19 mouse cellular contexts compared by ENCODE assay signal in genomic region chr2:52654541-52654940, GRCm38 (mm10). TPM values are rescaled to one million over a fixed set of nuclear protein-coding genes. Genes with fewer than 3 reads are reported as not detected.
"Had no signal": no experiment of that assay in that cellular context is flagged by ENCODE, and none has a peak within 500 bp of the region (broad histone marks: within the 10 kb centered on the region; RNA-seq: fewer than 3 reads in every experiment).

No protein-coding gene starts in this region.

- H3K4me3 ChIP-seq: midbrain, embryonic 10.5 days; midbrain, embryonic 12.5 days; myocyte; neural tube, embryonic 13.5 days; neural tube, embryonic 15.5 days had no signal

- H3K27me3 ChIP-seq: midbrain, embryonic 12.5 days; neural tube, embryonic 13.5 days; neural tube, embryonic 15.5 days had no signal

- H3K4me1 ChIP-seq: midbrain, embryonic 10.5 days; midbrain, embryonic 12.5 days; neural tube, embryonic 13.5 days; neural tube, embryonic 15.5 days had no signal

- DNase-seq: lung, adult 18-20 months; lung, embryonic 14.5 days; lung, postnatal 10 days; lung, postnatal 4 days; midbrain, embryonic 14.5 days; retina, postnatal 1 day; right cerebral cortex, adult 18-20 months; right cerebral cortex, postnatal 25 days; right cerebral cortex, postnatal 4 days; spleen, adult 18-20 months; thymus, adult 18-20 months; thymus, postnatal 14 days; thymus, postnatal 36 days had no signal

- H3K9me3 ChIP-seq: midbrain, embryonic 10.5 days; midbrain, embryonic 12.5 days; neural tube, embryonic 13.5 days; neural tube, embryonic 15.5 days had no signal

- H3K27ac ChIP-seq: midbrain, embryonic 10.5 days; midbrain, embryonic 12.5 days; neural tube, embryonic 13.5 days; neural tube, embryonic 15.5 days had no signal

- H3K36me3 ChIP-seq: midbrain, embryonic 10.5 days; midbrain, embryonic 12.5 days; neural tube, embryonic 13.5 days; neural tube, embryonic 15.5 days had no signal

RNA-seq across cellular contexts. Expression of gene Cacnb4, which starts 22.1 kb away (rescaled TPM):
- total RNA-seq: megakaryocyte, adult 5-6 weeks had no signal
